Mouse (Mus musculus): ENCODE measurements around the gene Mtm1. TPM values are rescaled to one million over a fixed set of nuclear protein-coding genes. Genes with fewer than 3 reads are reported as not detected.
"Not testable (repeated sequence)": the region's sequence is repeated elsewhere in the genome, so short reads cannot be mapped to it uniquely, and the experiment has no call there.

Gene Mtm1
- total RNA-seq, 2 experiments from 2014 or later, result 6.0 to 7.8 TPM

GRCm38 (mm10) chrX:71294191-71294590 is 83.6 kb downstream of the Mtm1 start:
- TF ChIP-seq CTCF (IDR thresholded peaks at IDR 0.05), result no peak
- Histone ChIP-seq H3K27ac (peak overlapping the region; percentile 45; the same call in 1 of the 2 replicates), H3K4me3 (no peak overlapping the region)
- DNase-seq (ENCODE audit: extremely low spot score in 1 of 2, low spot score in 2 of 2), result no peak
- intact Hi-C loops (cut with DNase I), result no loop called here

DNA sequence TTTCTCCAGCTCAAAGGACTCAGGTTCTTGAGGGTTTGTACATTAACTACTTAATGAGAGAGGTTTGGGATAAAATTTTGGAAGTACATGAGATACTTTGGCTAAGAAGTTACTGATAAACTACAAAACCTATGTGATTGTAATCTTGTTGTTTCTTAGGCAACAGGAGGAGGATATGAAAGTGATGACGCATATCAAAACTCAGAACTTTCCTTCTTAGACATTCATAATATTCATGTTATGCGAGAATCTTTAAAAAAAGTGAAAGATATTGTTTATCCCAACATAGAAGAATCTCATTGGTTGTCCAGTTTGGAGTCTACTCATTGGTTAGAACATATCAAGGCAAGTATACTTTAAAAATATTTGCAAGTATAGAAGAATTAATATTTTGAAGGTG is 85.4 kb downstream of the Mtm1 start:
- H3K27ac ChIP-seq, result no peak overlapping the region
- no peak for DNase-seq (ENCODE audit: extremely low spot score in 1 of 2, low spot score in 2 of 2)
- H3K4me3 ChIP-seq, result no peak overlapping the region
- TF ChIP-seq CTCF (IDR thresholded peaks at IDR 0.05), result no peak
- intact Hi-C loops (cut with DNase I), result no loop called here

GRCm38 (mm10) chrX:71302148-71302547 is 91.6 kb downstream of the Mtm1 start:
- intact Hi-C loops (cut with DNase I), result no loop called here
- no peak for DNase-seq (ENCODE audit: extremely low spot score in 1 of 2, low spot score in 2 of 2)
- Histone ChIP-seq H3K4me3 (no peak overlapping the region), H3K27ac (no peak overlapping the region)
- no peak for TF ChIP-seq CTCF (IDR thresholded peaks at IDR 0.05)

GRCm38 (mm10) chrX:71311229-71311628 is 100.7 kb downstream of the Mtm1 start:
- intact Hi-C loops (cut with DNase I), result loop anchor here (1.0 to 10.0 kb wide), 4 partner anchors 51 to 728 kb away; partner anchors contain the start of gene Mtmr1
- H3K27ac ChIP-seq, result no peak overlapping the region

GRCm38 (mm10) chrX:71314380-71314779 is 103.8 kb downstream of the Mtm1 start:
- DNase-seq (ENCODE audit: extremely low spot score in 1 of 2, low spot score in 2 of 2), result no peak
- no peak for TF ChIP-seq CTCF (IDR thresholded peaks at IDR 0.05)
- Histone ChIP-seq H3K4me3 (no peak overlapping the region), H3K27ac (no peak overlapping the region)
- intact Hi-C loops (cut with DNase I), result loop anchor here (5.0 to 10.0 kb wide), 2 partner anchors 48 to 430 kb away; partner anchors contain the start of gene Mtmr1

More at GRCm38 (mm10) chrX:71311229-71311628, 100.7 kb downstream of the Mtm1 start:
- peak; percentile 29 to 31 for DNase-seq (ENCODE audit: extremely low spot score in 1 of 2, low spot score in 2 of 2)
- TF ChIP-seq CTCF (IDR thresholded peaks at IDR 0.05), result peak; percentile 76
- no peak overlapping the region for H3K4me3 ChIP-seq

- no peak overlapping the region for H3K4me3 ChIP-seq
- no peak for DNase-seq (ENCODE audit: extremely low spot score in 1 of 2, low spot score in 2 of 2)
- H3K27ac ChIP-seq, result no peak overlapping the region
- intact Hi-C loops (cut with DNase I), result no loop called here
- TF ChIP-seq CTCF (IDR thresholded peaks at IDR 0.05), result peak; percentile 15
These were observed 141.5 kb downstream of the Mtm1 start for GRCm38 (mm10) chrX:71352033-71352432.

- no peak overlapping the region for H3K4me3 ChIP-seq
- H3K27ac ChIP-seq, result no peak overlapping the region
- DNase-seq (ENCODE audit: extremely low spot score in 1 of 2, low spot score in 2 of 2), result no peak
- TF ChIP-seq CTCF (IDR thresholded peaks at IDR 0.05), result no peak
- intact Hi-C loops (cut with DNase I), result no loop called here
These were observed 144.8 kb downstream of the Mtm1 start for GRCm38 (mm10) chrX:71355331-71355730.

DNA sequence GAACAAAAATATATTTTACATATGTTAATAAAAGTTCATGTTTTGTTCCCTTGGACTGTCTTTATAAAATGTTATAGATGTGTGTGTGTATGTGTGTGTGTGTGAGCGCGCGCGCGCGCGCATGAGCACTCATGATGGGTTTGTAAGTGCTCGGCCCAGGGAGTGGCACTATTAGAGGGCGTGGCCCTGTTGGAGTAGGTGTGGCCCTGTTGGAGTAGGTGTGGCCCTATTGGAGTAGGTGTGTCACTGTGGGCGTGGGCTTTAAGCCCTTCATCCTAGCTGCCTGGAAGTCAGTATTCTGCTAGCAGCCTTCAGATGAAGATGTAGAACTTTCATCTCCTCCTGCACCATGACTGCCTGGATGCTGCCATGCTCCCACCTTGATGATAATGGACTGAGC is 151.2 kb downstream of the Mtm1 start:
- intact Hi-C loops (cut with DNase I), result loop anchor here (5.0 to 10.0 kb wide), 2 partner anchors 49 to 887 kb away; partner anchors contain the start of gene Tmem185a
- not testable (repeated sequence) for H3K4me3 ChIP-seq; DNase-seq (ENCODE audit: extremely low spot score in 1 of 2, low spot score in 2 of 2); H3K27ac ChIP-seq

- Histone ChIP-seq H3K4me3 (peak overlapping the region; percentile 66), H3K27ac (peak overlapping the region; percentile 91)
- intact Hi-C loops (cut with DNase I), result loop anchor here (5.0 to 10.0 kb wide), 2 partner anchors 52 to 889 kb away; partner anchors contain the start of gene Tmem185a
- DNase-seq (ENCODE audit: extremely low spot score in 1 of 2, low spot score in 2 of 2), result peak in 1 of 2 experiments; percentile 16
- TF ChIP-seq CTCF (IDR thresholded peaks at IDR 0.05), result no peak
These were observed 153.5 kb downstream of the Mtm1 start for GRCm38 (mm10) chrX:71364062-71364461.

GRCm38 (mm10) chrX:71364554-71364991 is 154.0 kb downstream of the Mtm1 start, which contains the start of gene Mtmr1:
TSS of gene Mtmr1 (plus strand) at chrX:71364760.
- TF ChIP-seq CTCF (IDR thresholded peaks at IDR 0.05), result peak; percentile 34
- peak; percentile 75 to 81 for DNase-seq (ENCODE audit: extremely low spot score in 1 of 2, low spot score in 2 of 2)
- Histone ChIP-seq H3K27ac (peak within 1 kb of the TSS; percentile 91), H3K4me3 (peak within 1 kb of the TSS; percentile 66)
- intact Hi-C loops (cut with DNase I), result loop anchor here (5.0 to 10.0 kb wide), 2 partner anchors 52 to 890 kb away; partner anchors contain the start of gene Tmem185a

DNA sequence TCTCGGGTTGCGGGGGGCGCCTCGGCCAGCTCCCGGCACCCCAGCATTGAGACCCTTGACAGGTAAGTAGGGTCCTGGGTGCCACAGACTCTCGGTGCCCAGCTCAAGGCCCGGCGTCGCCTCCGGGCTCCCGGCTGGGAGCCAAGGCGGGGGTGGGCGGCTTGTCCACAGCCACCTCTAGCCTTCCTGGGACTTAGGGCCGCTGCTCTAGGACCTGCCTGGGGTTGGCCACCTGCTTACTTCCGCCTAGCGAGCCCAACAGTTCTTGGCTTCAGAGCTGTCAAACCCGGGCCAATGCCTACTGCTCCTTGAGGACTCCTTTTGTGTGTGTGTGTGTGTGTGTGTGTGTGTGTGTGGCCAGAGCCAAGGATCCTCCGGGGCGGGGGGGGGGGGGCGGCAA is 154.4 kb downstream of the Mtm1 start:
- peak overlapping the region; percentile 91 for H3K27ac ChIP-seq
- intact Hi-C loops (cut with DNase I), result loop anchor here (5.0 to 10.0 kb wide), 2 partner anchors 313 to 890 kb away; partner anchors contain the start of genes Mamld1 and Tmem185a
- peak; percentile 10 to 20 for DNase-seq (ENCODE audit: extremely low spot score in 1 of 2, low spot score in 2 of 2)
- H3K4me3 ChIP-seq, result peak overlapping the region; percentile 66
- no peak for TF ChIP-seq CTCF (IDR thresholded peaks at IDR 0.05)

Other genes with a start within 250 kb of the Mtm1 start
- 10 to 100 TPM; 35.2 to 39.5 TPM for gene Mamld1, start 160.5 kb upstream of the Mtm1 start, total RNA-seq (2021)
- 10 to 100 TPM; 44.4 to 47.4 TPM for gene Mtmr1, start 154.0 kb downstream of the Mtm1 start, total RNA-seq (2021)